Mouse (Mus musculus) spleen, adult 2 months (tissue): Measurements from ENCODE around the gene Slco2a1.

Source experiments
- CTCF ChIP-seq: fragments of 200-500 bp; IDR thresholded peaks from 2 replicates; pipeline ENCODE4 v1.5.1; 2011; ENCODE audit warnings: mild to moderate bottlenecking, inconsistent platforms; ENCODE audit not compliant: insufficient read depth, insufficient read length, insufficient replicate concordance; ENCODE audit errors: extremely low read depth
- POLR2A ChIP-seq: fragments of 200-500 bp; IDR thresholded peaks from 2 replicates; pipeline ENCODE4 v1.6.1; 2011; ENCODE audit warnings: low read depth, low read length, inconsistent platforms

GRCm38 (mm10) chr9:103036971-103037391 lies 48.5 kb downstream of the Slco2a1 start:
- no peak for TF ChIP-seq POLR2A
- TF ChIP-seq CTCF: no peak
